Mouse (Mus musculus): ENCODE results near the gene Pdzd4.

Pdzd4 gene

DNA sequence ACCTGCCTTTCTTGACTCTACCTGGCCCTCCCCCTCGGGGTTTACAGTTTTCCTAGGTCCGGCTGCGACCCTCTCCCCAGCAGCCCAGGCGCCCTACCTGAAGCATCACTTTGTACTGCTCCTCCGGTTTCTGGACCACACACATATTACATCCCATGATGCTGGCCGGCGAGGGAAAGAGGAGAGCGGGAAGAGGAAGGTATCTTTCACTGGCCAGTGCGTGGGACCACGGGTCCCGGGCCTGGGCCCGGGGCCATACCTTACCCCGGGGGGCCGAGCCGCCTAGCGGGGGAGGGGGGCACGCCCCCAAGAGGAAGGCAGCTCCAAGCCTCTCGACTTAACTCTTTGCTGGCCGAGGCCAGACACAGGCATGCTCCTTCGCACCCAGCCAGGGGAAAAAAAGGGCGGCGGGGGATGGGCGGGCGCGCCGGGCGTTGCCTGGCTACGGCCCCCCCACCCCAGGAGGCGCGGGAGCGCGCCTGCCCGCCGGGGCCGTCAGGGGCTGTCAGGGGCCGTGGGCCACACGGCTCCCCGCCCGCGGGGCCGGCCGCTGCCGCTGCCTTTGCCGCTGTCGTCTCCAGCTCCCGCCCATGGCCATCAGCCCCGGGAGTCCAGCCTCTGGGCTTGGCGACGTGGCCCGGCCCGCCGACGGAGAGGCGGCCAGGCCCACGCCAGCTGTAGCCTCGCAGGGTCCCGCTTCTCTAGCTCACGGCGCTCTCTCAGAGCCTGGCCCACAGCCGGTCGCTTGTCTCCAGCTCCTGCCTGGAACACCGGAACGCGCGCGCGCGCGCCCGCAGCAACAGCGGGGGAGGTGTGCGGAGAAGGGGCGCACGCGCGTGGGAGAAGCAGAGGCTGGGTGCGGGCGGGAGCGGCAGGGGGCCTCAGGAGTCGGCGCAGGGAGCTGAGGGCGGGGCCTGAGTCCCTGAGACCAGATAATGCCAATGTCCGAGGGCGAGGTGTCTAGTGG, at the start of gene Pdzd4:
Gene Pdzd4 (minus strand): TSS at position 785 of the 967 bp plus-strand sequence.
- peak; percentile 54 for DNase-seq (ENCODE audit: low spot score)

DNA sequence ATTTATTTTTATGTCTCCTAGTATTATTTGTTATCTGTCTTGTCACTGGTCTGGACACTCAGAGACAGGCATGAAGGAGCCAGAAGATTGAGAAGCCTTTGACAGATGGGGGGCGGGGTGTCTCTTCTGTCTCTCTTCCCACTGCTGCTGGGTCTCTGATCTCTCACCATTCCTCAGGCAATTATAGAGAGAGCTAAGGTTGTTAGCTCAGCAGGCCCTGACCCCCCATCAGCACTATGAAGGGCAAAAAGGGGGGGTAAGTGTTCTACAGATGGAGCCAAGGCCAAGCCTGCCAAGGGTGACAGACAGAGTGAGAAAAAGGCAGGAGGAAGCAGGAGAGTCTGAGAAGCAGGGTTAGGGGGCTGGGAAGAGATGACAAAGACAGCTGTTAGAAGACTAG, 47.2 kb upstream of the Pdzd4 start:
- no peak for DNase-seq (ENCODE audit: low spot score)

DNA sequence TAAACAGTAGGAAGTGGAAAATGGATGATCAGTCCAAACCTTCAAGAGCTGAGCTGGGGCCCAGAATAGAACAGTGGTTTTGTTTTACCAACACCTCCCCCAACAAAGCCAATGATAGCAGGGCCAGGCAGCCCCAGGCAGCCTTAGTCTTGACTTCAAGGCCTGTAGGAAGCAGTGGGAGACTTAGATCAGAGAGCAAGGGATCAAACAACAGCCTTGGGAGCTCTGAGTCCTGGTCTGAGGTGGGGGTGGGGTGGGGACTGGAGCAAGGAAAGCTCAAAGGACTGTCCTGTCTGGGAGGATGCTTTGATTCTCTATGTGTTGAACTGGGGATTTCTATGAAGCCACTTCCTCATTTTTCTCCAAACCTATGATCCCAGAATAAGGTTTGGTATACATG, 46.7 kb upstream of the Pdzd4 start:
- no peak for DNase-seq (ENCODE audit: low spot score)

DNA sequence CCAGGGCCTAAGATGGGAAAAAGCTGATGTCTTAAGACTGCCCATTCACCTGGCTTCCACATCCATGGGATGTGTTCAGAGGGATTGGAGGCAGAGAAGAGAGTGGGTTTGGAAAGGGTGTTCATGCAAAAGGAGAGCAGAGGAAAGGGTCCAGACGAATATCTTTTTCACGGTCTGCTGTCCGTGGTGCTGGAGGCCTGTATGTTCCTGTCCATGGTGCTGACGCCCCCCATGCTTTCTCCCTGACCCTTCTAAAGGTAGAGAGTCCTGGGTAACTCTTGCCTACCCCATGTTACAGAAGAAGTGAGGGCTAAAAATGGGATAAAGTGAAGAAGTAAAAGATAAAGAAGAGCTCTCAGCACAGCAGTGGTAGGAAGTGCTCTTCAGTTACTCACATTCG, 44.6 kb upstream of the Pdzd4 start:
- DNase-seq (ENCODE audit: low spot score), result no peak

DNA sequence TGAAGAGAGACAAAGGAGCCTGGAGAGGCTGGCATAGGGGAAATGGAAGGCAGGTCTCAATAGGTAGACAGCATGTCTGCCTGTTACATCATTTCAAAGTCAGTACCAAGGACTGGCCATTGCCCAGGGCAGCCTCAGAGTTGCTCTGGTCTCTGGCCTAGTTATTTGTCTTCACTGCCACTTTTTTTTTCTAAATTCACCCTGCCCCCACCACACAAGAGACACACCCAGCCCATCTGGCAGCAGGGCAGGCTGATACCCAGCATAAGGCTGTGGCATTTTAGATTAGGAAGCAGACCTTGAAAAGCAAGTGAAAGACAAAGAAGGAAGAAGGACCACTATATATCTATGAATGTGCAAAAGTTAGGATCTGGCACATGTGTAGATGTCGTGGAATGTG, 43.1 kb upstream of the Pdzd4 start:
- DNase-seq (ENCODE audit: low spot score), result no peak

DNA sequence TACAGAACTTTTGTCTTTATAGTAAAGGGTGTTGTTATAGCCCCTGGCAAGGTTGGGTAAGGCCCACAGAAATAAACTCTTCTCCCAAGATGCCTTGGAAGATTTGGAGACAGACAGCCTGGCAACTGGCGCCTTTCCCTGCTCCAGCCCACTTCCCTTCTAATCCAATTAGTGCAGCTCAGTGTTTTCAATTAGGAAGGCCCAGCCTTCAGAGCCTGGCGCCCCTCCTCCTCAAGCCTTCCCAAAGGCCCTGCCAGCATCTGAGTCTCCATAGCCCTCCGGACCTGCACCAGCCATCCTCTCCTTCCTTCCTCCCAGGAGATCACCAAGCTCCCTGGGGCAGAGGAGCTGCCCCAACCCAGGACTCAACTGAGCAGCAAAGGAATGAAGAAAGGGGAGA, 42.5 kb upstream of the Pdzd4 start:
- no peak for DNase-seq (ENCODE audit: low spot score)

DNA sequence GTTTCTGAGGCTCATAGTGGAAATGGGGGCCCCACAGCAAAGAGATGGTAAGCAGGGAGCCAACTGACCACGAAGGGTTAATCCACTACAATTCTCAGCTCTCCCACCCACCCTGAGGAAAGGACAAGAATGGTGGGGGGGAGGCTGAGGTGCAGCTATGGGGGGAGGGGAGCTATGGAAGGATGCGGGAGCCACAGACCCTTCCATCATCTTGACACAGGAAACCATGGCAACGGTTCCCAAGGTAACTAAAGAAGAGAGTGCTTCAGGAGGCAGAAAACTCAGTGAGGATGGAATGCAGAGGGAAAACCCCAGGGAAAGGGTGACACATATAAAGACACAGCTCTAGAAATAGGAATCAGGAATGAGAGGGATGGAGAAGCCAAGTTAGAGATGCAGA, 39.9 kb upstream of the Pdzd4 start:
- DNase-seq (ENCODE audit: low spot score), result no peak

DNA sequence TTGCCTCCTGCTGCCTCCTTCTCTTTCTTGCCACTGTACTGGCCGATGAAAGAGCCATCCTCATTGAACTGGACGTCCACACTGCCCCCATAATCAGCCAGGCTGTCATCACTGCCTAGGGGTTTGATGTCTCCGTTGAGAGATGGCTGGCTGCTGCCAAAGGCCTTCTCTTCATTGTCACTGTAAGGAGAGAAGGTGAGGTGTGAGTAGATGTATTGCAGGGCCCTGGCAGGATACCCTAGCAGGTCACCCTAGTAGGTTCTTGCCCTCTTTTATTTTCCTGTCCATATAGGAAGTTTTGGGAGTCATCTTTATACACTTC, 30.3 kb upstream of the Pdzd4 start:
- no peak for DNase-seq (ENCODE audit: low spot score)

DNA sequence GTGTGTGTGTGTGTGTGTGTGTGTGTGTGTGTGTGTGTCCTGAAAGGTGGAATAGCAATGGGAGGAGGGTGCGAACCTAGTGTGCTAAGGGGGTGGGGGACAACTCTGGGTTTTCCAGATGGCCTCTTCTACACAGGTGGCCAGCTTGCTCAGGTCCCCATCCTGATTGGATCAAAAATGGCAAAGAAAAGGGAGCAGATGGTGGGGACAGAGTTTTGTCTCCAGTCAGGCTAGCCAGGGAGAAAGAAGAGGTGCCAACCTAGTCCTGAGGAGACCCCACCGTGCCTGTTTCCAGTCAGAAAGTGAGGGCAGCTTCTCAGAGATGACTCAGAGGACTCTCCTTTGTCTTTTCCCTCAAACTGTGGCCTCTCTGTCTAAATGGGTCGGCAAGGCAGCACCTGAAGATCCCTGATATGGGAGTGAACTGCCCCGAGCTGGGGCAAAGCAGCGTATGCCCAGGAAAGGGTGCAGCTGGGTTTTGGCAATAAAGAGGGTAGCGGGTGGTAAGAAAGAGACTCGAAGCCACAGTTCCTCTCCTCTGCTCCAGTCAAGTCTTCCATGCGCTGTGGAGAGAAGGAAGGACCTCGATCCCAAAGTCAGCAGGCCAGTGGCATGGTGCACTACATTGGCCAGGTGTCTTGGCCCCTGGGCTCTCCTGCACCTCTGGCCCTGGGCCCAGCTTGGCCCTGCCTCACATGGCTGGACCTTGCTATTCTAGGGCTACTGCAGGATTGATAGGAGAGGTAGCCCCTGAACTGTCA, 29.7 kb upstream of the Pdzd4 start:
- no peak for DNase-seq (ENCODE audit: low spot score)

DNA sequence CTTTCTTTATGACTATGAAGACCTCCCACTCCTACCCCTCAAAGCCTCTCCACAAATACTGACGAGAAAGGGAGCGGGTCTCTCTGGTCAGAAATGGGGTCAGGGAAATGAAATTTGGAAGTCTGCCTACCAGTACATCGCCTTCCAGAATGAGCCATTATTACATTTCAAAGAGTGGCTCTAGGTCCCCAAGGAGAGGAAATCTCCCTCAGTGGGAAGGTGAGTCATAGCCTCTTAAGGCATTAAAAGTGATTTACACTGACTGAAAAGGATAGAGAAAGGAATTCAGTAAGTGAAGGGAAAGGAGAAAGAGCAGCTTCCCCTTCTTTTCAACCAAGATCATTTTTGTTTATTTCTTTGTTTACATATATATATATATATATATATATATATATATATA, 11.9 kb upstream of the Pdzd4 start:
- no peak for DNase-seq (ENCODE audit: low spot score)

DNA sequence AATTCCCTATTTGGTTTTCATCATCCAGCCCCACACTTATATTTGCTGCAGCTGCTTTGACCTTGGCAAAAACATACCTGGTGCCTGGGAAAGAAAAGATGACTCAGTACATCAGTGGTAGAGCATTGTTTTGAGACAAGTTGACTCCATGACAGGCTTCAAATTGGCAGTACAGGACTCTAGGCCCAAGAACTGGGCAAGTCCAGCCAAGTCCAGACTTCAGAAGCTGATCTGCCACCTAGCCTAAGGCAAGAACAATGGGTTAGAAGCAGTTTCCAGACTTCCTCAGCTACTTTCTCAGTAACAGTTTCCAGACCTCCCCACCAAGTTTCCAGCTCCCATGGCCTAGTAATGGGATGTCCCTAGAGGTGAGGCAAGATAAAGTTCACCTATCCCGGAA, 11.0 kb upstream of the Pdzd4 start:
- DNase-seq (ENCODE audit: low spot score), result no peak

DNA sequence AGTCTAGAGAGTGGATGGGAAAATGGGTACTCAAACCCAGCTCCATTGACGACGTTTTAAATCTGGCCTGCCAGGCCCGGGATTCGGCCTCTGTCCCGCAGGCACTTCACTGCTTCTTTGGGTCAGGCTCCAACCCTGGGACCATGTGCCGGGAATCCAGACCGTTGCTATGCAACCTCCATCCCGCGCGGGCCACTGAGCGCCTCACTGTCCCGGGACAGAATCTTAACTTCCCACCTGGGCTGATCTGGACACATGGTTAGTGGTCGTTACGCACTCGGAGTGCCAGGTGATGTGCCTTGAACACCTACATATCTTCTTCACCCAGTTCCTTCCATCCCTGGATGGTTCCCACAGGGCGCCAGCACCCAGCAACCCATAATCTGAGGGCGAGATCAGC, 1.0 kb downstream of the Pdzd4 start:
- no peak for DNase-seq (ENCODE audit: low spot score)

DNA sequence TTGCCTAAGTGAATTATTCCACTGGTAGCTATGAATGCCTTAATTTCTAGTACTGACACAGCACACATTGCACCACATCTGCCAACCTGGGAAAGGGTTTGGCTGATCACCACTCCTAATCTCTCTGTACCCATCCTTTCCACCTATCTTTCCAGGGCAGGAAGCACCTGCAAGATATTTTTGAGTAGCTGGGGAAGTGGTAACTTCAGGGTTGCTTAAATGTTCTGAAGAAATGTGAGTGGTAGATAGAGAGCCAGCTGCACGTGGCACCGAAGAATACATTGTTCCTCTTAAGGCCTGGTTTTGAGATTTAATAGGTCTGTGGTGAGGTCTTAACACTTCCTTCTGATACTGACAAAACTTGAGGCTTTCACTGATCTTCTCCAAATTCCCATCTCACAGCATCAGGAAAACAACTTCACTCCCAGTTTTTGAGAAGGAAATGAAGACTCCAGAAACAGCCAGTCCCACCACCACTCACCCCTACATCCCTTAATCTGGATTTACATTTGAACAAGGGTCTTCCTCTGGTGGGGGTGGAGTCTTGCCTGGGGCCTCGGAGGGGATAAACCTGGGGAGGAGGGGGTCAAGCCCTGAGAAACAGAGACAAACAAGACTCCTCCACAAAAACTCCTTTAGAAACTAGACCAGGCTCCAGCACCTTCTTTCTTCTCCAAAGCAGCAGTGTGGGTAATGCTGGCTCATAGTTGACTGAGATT, 8.0 kb downstream of the Pdzd4 start:
- no peak for DNase-seq (ENCODE audit: low spot score)

DNA sequence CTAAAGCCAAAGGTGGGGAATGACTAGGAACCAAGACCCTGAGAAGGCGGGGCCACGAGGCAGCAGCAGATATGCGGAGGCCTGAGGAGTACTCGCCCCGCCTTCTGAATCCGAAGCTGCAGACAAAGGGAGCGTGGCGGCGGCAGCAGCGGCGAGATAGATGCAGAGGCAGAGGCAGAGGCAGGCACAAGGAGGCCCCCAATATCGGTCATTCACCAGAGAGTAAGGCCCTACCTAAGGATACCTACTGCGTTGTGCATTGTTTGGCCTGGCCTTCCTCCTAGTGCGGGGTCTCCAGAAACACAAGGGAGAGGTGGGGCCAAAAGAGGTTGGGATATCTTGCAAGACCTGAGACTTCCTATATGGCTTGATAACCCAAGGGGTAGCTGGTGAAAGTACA, 9.7 kb downstream of the Pdzd4 start:
- no peak for DNase-seq (ENCODE audit: low spot score)

DNA sequence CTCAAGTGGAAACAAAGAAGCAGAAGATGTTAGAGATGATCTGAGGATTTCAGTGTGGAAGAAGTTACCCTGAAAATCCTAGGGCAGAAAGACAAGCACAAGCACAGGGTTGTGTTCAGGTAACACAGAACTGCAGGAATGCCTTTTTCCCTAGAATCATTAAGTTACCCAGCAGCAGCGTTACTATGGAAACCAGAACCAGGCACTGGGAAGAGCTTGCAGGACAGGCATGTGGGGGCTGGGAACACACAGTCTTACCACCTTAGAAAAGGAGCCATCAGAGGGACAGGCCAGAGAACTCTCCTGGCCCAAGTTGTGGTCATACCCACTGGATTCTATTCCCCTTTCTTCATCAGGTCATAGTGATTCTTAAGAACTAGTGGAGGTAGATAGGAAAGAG, 19.0 kb downstream of the Pdzd4 start:
- no peak for DNase-seq (ENCODE audit: low spot score)

DNA sequence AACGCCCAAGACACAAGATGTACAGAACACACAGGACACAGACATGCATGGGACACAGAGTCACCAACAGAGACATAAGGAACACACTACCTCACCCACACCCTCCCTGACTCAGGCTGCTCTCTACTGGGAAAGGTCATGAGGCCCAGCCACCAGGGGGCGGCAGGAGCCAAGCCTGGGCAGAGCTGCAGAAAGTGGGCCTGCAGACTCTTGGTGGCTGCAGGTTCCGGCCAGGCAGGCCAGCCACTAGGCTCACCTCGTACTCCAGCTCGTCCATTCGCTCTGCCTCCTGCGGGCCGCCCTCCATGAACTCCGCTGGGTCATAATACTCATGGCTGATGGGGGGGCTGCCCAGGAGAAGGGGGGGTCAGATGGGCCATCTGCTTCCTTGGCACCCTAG, 26.3 kb downstream of the Pdzd4 start:
- DNase-seq (ENCODE audit: low spot score), result peak; percentile 65

DNA sequence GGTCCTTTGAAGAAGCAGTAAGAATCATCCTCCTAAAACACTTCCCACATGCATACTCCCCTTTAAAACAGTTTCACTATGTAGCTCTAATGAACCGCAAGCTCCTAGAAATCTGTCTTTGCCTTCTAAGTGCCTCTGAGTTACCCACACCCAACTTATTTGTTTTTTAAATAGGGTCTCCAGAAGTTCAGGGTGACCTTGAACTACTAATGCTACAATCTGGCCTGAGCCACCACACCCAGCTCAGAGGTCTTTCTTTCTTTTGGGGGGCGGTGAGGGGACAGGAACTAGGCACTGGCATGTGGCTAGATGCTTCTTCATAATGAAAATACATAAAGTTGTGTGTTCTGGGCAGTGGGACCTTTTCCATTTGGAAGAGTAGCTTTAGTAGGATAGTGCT, 27.3 kb downstream of the Pdzd4 start:
- DNase-seq (ENCODE audit: low spot score), result no peak

DNA sequence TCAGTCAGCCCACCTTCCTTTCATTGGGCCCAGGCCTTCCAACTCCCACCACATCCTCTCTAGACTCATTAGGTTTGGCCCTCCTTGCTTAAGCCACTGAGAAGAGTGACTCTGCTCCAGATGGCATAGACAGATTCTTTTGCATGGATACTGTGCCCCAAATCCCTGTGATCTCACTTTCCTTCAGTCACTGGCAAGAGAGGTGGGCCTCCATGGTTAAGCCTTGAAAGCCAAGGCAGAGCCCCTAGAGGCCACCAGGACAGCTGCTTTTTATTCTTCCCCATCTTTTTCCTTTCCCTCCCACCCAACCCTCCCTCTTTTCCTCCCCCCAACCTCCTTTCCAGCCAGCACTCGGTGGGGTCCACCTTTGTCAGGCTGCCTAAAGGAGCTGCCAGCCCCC, 31.3 kb downstream of the Pdzd4 start:
- DNase-seq (ENCODE audit: low spot score), result no peak

DNA sequence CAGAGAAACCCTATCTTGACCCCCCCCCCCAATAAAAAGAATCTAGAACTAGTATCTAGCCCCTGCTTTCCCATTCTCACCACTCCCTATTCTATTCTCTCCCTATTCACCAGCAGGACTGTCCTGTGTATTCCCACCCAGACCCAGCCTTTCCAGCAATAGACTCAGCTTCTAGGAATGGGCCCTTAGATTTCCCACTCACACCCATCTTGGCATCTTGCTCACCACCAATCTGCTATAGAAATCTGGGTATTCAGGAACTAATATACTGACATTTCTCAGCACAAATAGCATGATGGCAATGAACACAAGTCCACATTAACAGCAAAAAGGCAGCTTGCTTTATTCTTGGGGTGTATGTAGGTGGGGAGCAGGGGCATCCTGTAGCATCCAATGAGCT, 31.7 kb downstream of the Pdzd4 start:
- no peak for DNase-seq (ENCODE audit: low spot score)

DNA sequence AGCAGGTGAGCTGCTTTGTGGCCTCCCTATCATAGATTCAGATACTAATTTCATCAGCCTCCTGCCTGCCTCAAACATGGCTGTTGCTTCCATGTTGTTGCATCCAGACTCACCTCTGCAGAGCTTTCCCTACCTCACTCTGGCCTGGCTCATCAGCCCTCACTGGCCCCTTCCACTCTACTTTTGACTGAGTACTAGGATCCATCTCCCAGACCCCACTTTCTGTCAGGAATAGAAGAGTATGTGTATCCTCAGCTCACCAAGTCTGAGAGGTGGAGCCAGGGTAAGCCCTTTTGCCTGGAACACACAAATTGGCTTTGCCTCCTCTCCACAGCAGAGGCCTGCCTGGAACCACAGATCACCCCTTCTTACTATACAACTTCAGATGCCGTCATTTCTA, 36.3 kb downstream of the Pdzd4 start:
- DNase-seq (ENCODE audit: low spot score), result no peak

DNA sequence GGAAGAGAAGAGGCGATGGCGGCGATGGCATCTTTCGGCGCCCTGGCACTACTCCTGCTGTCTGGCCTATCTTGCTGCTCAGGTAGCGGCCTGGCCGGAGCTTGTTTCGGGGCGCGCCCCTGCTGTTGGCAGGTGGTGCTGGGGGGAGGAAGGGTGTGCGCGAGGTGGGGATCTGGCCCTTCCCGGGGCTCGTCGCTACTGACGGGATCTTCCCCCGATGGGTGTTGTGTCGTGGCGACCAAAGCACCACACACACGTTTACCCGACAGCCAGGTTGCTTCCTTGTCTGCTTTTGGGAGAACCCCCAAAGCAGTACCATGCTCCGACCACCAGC, 37.6 kb downstream of the Pdzd4 start:
- no peak for DNase-seq (ENCODE audit: low spot score)

DNA sequence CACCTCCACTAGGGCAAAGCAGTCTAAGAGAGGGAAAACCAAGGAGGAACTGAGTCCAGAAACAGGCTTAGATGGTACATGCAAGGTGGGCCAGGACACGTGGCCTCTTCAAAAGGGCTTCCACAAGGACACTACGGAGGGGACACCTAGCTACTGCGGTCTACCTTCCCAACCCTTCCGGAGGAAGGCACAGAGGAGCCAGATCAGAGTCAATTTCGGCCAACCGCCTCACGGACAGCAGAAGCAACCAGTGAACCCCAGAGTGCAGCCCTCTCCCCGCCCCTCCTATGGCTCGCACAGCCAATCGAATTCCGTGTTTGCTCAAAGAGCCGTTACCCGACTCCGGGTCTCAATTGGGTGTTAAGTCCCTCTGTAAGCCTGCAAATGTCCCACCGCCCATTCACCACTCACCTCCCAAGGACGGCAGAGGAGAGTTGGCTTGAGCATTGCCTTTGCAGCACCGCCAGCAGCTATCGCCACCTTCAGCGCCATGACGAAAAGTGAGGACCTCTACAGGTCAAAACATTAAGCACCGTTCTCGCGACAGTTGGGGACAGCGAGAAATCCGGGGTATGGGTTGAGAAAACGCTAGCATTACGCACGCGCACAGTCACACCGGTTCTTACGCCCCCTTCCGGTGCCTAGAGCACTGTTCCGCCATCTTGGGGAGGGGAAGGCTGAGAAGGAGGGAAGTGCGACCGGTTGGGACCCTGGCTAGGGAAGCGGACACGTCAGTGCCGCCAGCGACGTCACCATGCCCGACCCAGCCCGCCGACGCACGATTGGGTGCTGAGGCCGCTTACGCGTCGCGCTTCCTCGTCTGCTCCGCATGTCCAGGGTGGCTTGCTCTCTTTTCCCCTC, 38.2 kb downstream of the Pdzd4 start, which contains the start of the genes Idh3g and Ssr4:
Gene Idh3g (minus strand): TSS at position 534 of the 861 bp plus-strand sequence.
Gene Ssr4 (plus strand): TSS at position 665 of the 861 bp plus-strand sequence.
- peak; percentile 96 for DNase-seq (ENCODE audit: low spot score)

All from T-cell, adult 2 months (primary cell).